Mouse (Mus musculus) midbrain, embryonic 12.5 days (tissue): ENCODE measurements around the gene Sgpp1. TPM values are rescaled to one million over a fixed set of nuclear protein-coding genes. Genes with fewer than 3 reads are reported as not detected.

Experiments used
- ATAC-seq: fragments of 200-750 bp; cut with Nextera tagmentation; 2 replicates; pipeline ENCODE4 v1.8.0; 2017; ENCODE audit warnings: low read depth, moderate TSS enrichment, moderate library complexity; ENCODE audit not compliant: low FRiP score
- H3K27ac ChIP-seq: fragments of 300-500 bp; sonication (generic); replicated peaks from 2 replicates; pipeline ENCODE4 v1.5.1; 2016; ENCODE audit warnings: mild to moderate bottlenecking
- H3K27me3 ChIP-seq: fragments of 300-500 bp; sonication (generic); 2 replicates; pipeline ENCODE4 v1.6.1; 2016; ENCODE audit warnings: mild to moderate bottlenecking
- H3K36me3 ChIP-seq: fragments of 300-500 bp; sonication (generic); 2 replicates; pipeline ENCODE4 v1.6.1; 2016
- H3K4me1 ChIP-seq: fragments of 300-500 bp; sonication (generic); 2 replicates; pipeline ENCODE4 v1.6.1; 2016
- H3K4me2 ChIP-seq: fragments of 300-500 bp; sonication (generic); replicated peaks from 2 replicates; pipeline ENCODE4 v1.6.1; 2016; ENCODE audit warnings: mild to moderate bottlenecking, moderate library complexity
- H3K4me3 ChIP-seq: fragments of 300-500 bp; sonication (generic); 2 replicates; pipeline ENCODE4 v1.5.1; 2016; ENCODE audit warnings: mild to moderate bottlenecking
- H3K9ac ChIP-seq: fragments of 300-500 bp; sonication (generic); replicated peaks from 2 replicates; pipeline ENCODE4 v1.6.1; 2016; ENCODE audit warnings: mild to moderate bottlenecking, moderate library complexity
- H3K9me3 ChIP-seq: fragments of 300-500 bp; sonication (generic); 2 replicates; pipeline ENCODE4 v1.6.1; 2016; ENCODE audit warnings: mild to moderate bottlenecking
- WGBS: fragments of 180-500 bp; shearing (Covaris S2); methylation state at CpG from one replicate; pipeline ENCODE4 v1.1.7; 2016; 5-methylcytosine and 5-hydroxymethylcytosine counted together
- polyA plus RNA-seq: library from polyadenylated mRNA; unstranded; fragments of >200 nt; fragmentation: Nextera tagmentation; extraction: Ambion mirVana; gene quantifications from 2 replicates; pipeline ENCODE4 v1.2.1, GENCODE M21; 2016

The Sgpp1 gene
- polyA plus RNA-seq, 1 experiment from 2014 or later: 8.5 TPM

- Histone ChIP-seq H3K9me3 (no peaks in the 10 kb centered on the region), H3K27me3 (no peaks in the 10 kb centered on the region), H3K27ac (no peak overlapping the region), H3K4me1 (no peaks in the 10 kb centered on the region), H3K36me3 (no peaks in the 10 kb centered on the region), H3K9ac (no peak overlapping the region), H3K4me2 (no peak overlapping the region), H3K4me3 (no peak overlapping the region)
- ATAC-seq: no peak
- 77% methylated on average over 4 of the region's 4 CpGs for WGBS
Observed at GRCm38 (mm10) chr12:75748574-75748973, 13.0 kb upstream of the Sgpp1 start.

GRCm38 (mm10) chr12:75745697-75746290, 10.3 kb upstream of the Sgpp1 start:
- H3K9ac ChIP-seq: no peak overlapping the region
- H3K27me3 ChIP-seq: no peaks in the 10 kb centered on the region
- ATAC-seq: no peak
- no peaks in the 10 kb centered on the region for H3K36me3 ChIP-seq
- 80% methylated on average over 14 of the region's 14 CpGs for WGBS
- no peaks in the 10 kb centered on the region for H3K4me1 ChIP-seq
- H3K4me2 ChIP-seq: no peak overlapping the region
- no peaks in the 10 kb centered on the region for H3K9me3 ChIP-seq
- H3K4me3 ChIP-seq: no peak overlapping the region
- no peak overlapping the region for H3K27ac ChIP-seq

- no peaks in the 10 kb centered on the region for H3K9me3 ChIP-seq
- H3K9ac ChIP-seq: no peak overlapping the region
- ATAC-seq: no peak
- WGBS: 76% methylated on average over 5 of the region's 5 CpGs
- H3K4me2 ChIP-seq: no peak overlapping the region
- peaks cover 2% of the 10 kb centered on the region; the same call in 1 of the 2 replicates for H3K27me3 ChIP-seq
- H3K4me3 ChIP-seq: no peak overlapping the region
- no peak overlapping the region for H3K27ac ChIP-seq
- no peaks in the 10 kb centered on the region for H3K4me1 ChIP-seq
- H3K36me3 ChIP-seq: no peaks in the 10 kb centered on the region
Observed at GRCm38 (mm10) chr12:75742101-75742500, 6.6 kb upstream of the Sgpp1 start.

GRCm38 (mm10) chr12:75741273-75741672, 5.7 kb upstream of the Sgpp1 start:
- 82% methylated on average over 2 of the region's 2 CpGs for WGBS
- Histone ChIP-seq H3K27me3 (peaks cover 8% of the 10 kb centered on the region; the same call in 1 of the 2 replicates), H3K4me1 (no peaks in the 10 kb centered on the region), H3K4me2 (no peak overlapping the region), H3K9ac (no peak overlapping the region), H3K9me3 (no peaks in the 10 kb centered on the region), H3K4me3 (no peak overlapping the region), H3K27ac (no peak overlapping the region), H3K36me3 (no peaks in the 10 kb centered on the region)
- no peak for ATAC-seq

GRCm38 (mm10) chr12:75740451-75740850, 4.9 kb upstream of the Sgpp1 start:
- Histone ChIP-seq H3K4me1 (no peaks in the 10 kb centered on the region), H3K9me3 (no peaks in the 10 kb centered on the region), H3K36me3 (no peaks in the 10 kb centered on the region), H3K4me2 (no peak overlapping the region), H3K9ac (no peak overlapping the region), H3K27ac (no peak overlapping the region), H3K4me3 (no peak overlapping the region), H3K27me3 (peaks cover 8% of the 10 kb centered on the region; the same call in 1 of the 2 replicates)
- ATAC-seq: no peak
- 79% methylated on average over 1 of the region's 1 CpGs for WGBS

- no peaks in the 10 kb centered on the region for H3K36me3 ChIP-seq
- no peak overlapping the region for H3K9ac ChIP-seq
- H3K27ac ChIP-seq: no peak overlapping the region
- no peak for ATAC-seq
- WGBS: 53% methylated on average over 2 of the region's 2 CpGs
- no peak overlapping the region for H3K4me3 ChIP-seq
- peaks cover 3% of the 10 kb centered on the region for H3K4me1 ChIP-seq
- H3K27me3 ChIP-seq: peaks cover 13% of the 10 kb centered on the region
- H3K9me3 ChIP-seq: no peaks in the 10 kb centered on the region
- no peak overlapping the region for H3K4me2 ChIP-seq
Observed at GRCm38 (mm10) chr12:75739611-75740010, 4.1 kb upstream of the Sgpp1 start.

- 76% methylated on average over 4 of the region's 4 CpGs for WGBS
- Histone ChIP-seq H3K4me1 (peaks cover 18% of the 10 kb centered on the region), H3K27me3 (peaks cover 15% of the 10 kb centered on the region), H3K4me2 (peak overlapping the region; percentile 93; the same call in 1 of the 2 replicates), H3K36me3 (no peaks in the 10 kb centered on the region), H3K4me3 (no peak overlapping the region), H3K9ac (no peak overlapping the region), H3K27ac (no peak overlapping the region), H3K9me3 (no peaks in the 10 kb centered on the region)
- ATAC-seq: no peak
Observed at GRCm38 (mm10) chr12:75736296-75736695, 767 bp upstream of the Sgpp1 start.

GRCm38 (mm10) chr12:75734891-75735245, 661 bp downstream of the Sgpp1 start:
- WGBS: 2% methylated on average over 17 of the region's 17 CpGs
- H3K27ac ChIP-seq: no peak overlapping the region
- peaks cover 18% of the 10 kb centered on the region for H3K4me1 ChIP-seq
- peak overlapping the region; percentile 83 for H3K9ac ChIP-seq
- no peaks in the 10 kb centered on the region for H3K9me3 ChIP-seq
- peak overlapping the region; percentile 93 for H3K4me2 ChIP-seq
- H3K27me3 ChIP-seq: peaks cover 15% of the 10 kb centered on the region
- ATAC-seq: peak; percentile 29
- peak overlapping the region; percentile 67 for H3K4me3 ChIP-seq
- no peaks in the 10 kb centered on the region for H3K36me3 ChIP-seq

- Histone ChIP-seq H3K9ac (0 out of 2 replicates have a peak overlapping the region, but pooled peaks have one; percentile 83), H3K4me2 (peak overlapping the region; percentile 93), H3K27ac (no peak overlapping the region), H3K36me3 (no peaks in the 10 kb centered on the region), H3K4me3 (peak overlapping the region; percentile 67), H3K4me1 (peaks cover 18% of the 10 kb centered on the region), H3K9me3 (no peaks in the 10 kb centered on the region), H3K27me3 (peaks cover 15% of the 10 kb centered on the region)
- ATAC-seq: no peak
- 39% methylated on average over 10 of the region's 10 CpGs for WGBS
Observed at GRCm38 (mm10) chr12:75734167-75734566, 1.4 kb downstream of the Sgpp1 start.

GRCm38 (mm10) chr12:75733331-75734070, 2.0 kb downstream of the Sgpp1 start:
- no peaks in the 10 kb centered on the region for H3K9me3 ChIP-seq
- 59% methylated on average over 7 of the region's 7 CpGs for whole genome bisulfite sequencing
- no peak overlapping the region for H3K9ac ChIP-seq
- peaks cover 4% of the 10 kb centered on the region for H3K36me3 ChIP-seq
- no peak for ATAC-seq
- peaks cover 15% of the 10 kb centered on the region for H3K27me3 ChIP-seq
- H3K4me2 ChIP-seq: peak overlapping the region; percentile 93
- H3K27ac ChIP-seq: no peak overlapping the region
- H3K4me1 ChIP-seq: peaks cover 18% of the 10 kb centered on the region
- H3K4me3 ChIP-seq: no peak overlapping the region

GRCm38 (mm10) chr12:75731927-75732443, 3.5 kb downstream of the Sgpp1 start:
- 61% methylated on average over 6 of the region's 6 CpGs for WGBS
- no peak overlapping the region for H3K9ac ChIP-seq
- no peak overlapping the region for H3K4me3 ChIP-seq
- H3K27ac ChIP-seq: no peak overlapping the region
- H3K4me1 ChIP-seq: peaks cover 18% of the 10 kb centered on the region
- H3K36me3 ChIP-seq: peaks cover 5% of the 10 kb centered on the region
- ATAC-seq: no peak
- H3K9me3 ChIP-seq: no peaks in the 10 kb centered on the region
- H3K4me2 ChIP-seq: no peak overlapping the region
- peaks cover 12% of the 10 kb centered on the region for H3K27me3 ChIP-seq

- WGBS: 94% methylated on average over 3 of the region's 3 CpGs
- no peak for ATAC-seq
- H3K27me3 ChIP-seq: peaks cover 8% of the 10 kb centered on the region
- H3K36me3 ChIP-seq: peaks cover 5% of the 10 kb centered on the region
- H3K27ac ChIP-seq: no peak overlapping the region
- H3K4me2 ChIP-seq: no peak overlapping the region
- H3K9ac ChIP-seq: no peak overlapping the region
- peaks cover 18% of the 10 kb centered on the region for H3K4me1 ChIP-seq
- no peaks in the 10 kb centered on the region for H3K9me3 ChIP-seq
- no peak overlapping the region for H3K4me3 ChIP-seq
Observed at GRCm38 (mm10) chr12:75731508-75731907, 4.0 kb downstream of the Sgpp1 start.
